Mouse (Mus musculus): ENCODE results near the gene Sept6.
"Not testable (repeated sequence)": the region's sequence is repeated elsewhere in the genome, so short reads cannot be mapped to it uniquely, and the experiment has no call there.

Sept6 gene

GRCm38 (mm10) chrX:36969501-36969900 is 22.1 kb downstream of the Sept6 start:
- DNase-seq: no peak

DNA sequence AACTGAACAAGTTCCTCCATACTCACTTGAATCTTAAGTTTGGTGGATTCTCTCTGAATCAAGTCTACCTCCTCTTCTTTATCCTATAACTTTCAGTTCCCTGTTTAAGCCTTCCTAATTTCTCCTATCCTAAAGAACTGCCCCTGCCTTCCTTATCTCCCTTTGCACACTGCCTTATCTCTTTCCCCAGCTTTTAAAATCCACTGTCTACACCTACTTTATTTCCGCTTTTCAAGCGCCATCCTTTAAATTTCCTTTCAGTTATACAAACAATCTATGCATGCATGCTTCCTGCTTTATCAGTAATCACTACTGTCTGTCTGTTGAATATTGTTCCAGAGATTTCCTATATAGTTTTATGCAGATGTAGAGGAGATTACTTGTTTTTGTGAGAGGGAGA is 34.9 kb downstream of the Sept6 start:
- DNase-seq: no peak

- no peak for DNase-seq
Measured at GRCm38 (mm10) chrX:36941106-36941505, 50.5 kb downstream of the Sept6 start.

DNA sequence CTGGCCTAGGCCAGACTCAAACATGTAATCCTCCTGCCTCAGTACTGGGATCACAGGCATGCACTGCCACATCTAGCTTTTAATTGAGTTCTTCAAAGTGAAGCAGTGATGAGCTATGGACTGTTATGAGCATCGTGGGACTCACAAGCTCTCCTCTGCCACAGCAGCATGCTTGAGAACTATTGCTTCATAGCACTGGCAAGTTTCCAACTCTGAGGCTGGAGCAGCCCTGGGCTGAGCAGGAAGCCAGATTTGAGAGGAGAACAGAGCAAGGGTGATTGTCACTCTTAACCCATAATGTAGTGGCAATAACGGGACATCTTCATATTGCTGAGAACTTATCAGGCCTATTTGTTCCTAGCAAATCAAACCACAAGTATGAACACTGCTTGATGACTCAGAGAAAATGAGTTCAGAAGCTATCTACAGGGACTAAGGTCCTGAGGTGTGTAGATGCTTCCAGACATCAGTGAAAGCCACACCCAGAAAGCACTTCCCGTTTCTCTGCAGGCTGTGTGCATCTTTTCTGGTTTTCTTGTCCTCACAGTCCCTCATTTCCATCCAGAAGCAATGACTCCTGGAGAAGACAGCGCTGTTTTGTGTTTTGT is 51.7 kb downstream of the Sept6 start:
- DNase-seq: peak; percentile 79

GRCm38 (mm10) chrX:36935326-36935966 is 56.1 kb downstream of the Sept6 start:
- no peak for DNase-seq

DNA sequence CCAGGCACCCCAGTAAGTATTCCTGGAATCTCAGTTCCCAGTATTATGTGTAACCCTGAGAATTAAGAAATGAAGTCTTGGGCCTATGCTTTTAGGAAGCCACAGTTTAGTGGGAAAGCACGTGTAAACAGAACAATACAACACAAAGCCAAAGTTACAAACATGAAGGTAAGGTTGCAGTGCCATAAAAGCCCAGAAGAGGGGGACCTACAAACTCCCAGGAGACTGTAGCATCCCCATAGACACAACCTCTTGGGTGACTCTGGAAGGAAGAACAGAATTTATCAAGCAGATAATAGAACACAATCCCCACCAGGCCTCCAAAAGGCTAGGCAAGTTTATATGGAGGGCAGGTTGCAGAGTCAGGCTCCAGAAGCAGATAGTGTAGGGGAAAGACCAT is 61.0 kb downstream of the Sept6 start:
- DNase-seq: peak; percentile 12

DNA sequence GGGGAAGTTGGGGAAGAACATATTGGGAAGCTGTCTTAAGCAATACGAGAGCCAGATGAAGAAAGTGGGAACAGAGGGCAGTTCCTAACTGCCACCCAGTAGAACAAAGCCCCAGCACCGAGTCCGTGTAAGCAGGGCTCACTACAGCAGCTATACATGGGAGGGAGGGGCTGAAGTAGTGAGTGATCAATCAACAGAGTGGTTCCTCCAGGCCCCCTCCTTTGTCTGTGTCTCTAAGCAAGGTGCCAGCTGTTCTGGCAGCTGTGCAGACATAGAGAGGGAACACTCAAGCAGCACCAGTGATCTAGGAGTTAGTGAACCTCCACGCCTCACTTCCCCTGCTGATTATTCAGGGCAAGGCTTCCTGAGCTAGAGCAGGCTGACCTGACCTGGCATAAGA is 61.9 kb downstream of the Sept6 start:
- no peak for DNase-seq

DNA sequence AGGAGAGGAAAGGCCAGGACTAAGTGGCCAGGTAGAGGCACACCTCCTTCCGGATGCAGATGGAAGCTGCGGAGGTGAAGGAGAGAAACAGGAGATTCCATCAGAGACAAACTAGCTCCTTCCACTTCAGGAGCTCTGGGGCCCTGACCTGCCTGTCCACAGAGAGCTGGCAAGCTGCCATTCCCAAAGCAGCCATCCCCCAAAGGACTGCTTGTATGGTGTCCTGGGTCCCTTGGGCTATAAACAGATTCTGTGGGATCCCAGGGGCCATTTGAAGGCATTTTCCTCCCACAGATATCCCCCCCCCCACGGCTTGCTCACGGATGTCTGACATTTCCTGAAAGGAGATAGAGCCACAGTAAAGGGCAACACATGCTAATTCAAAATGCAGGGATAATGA is 62.8 kb downstream of the Sept6 start:
- DNase-seq: no peak

- no peak for DNase-seq
Measured at GRCm38 (mm10) chrX:36921346-36921745, 70.2 kb downstream of the Sept6 start.

DNA sequence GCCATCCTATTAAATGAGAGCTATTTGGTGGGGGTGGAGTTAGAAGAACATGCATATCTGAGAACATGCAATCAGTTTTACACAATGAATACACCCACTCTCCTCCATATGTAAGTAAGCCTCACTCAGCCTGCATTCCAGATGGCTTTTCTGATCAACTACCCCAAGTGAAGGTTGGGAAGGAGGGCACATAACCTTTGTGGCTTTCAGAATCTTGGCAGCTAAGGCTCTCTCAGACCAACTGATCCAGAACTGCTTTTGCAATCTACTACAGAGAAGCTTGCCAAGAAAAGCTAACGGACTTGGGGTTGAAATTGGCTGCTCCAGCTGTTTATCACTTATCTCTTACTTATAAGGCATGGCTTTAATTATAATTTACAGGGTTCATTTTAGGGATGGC is 73.8 kb downstream of the Sept6 start:
- no peak for DNase-seq

- DNase-seq: peak; percentile 55
Measured at GRCm38 (mm10) chrX:36911343-36911742, 80.3 kb downstream of the Sept6 start.

DNA sequence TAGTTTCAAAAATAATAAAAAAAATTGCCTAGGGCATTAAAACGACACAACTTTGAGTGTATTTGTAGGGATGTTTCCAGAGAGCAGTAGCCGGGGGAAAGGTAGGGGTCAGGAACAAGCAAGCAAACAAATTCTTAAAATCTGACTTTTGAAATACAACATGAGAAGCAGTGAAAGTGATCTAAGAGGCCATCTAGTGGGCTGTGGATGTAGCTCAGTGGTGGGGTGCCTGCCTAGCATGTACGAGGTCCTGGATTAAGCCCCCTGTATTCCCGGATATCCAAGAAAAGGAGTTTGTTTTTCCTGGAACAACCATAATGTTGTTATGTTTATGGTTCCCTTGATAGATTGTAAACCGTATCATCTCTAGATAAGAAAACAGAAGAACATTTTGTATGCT is 85.1 kb downstream of the Sept6 start:
- DNase-seq: peak; percentile 28

GRCm38 (mm10) chrX:36903115-36903768 is 88.4 kb downstream of the Sept6 start:
- DNase-seq: peak; percentile 95

DNA sequence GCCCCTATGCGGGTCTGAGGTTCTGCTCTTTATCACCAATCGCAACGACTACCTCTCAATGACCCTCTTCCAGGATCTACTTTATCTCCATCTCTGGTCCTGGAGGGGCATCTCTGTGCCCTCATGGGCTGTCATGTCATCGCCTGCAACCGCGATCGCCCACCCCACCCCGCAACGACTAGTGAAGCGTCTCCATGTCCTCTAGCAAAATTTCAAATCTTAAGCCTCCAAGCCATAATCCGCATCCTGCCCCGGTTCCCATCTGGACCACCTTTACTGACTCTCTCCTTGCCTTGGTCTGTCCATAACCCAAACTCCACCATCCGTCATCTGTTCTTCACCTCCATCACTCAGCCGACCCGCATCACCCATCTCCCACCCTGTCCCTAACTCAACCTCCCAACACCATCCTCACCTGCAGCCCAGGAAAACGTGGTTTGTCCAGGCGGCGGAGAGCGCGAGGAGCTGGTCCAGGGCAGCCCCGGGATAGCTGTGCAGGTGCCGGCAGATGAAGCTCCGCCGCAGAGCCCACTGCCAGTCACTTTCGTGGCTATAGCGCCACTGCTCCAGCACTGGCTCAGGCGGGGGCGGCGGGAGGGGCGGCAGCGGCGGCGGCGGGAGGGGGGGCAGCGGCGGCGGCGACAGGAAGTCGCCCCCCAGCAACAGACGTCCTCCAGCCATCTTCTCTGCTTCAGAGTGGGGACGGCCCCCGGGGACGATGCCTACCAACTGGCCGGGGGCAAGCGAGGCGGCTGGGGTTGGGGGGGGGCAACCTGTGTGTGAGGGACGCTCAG is 89.1 kb downstream of the Sept6 start, which contains the start of gene Nkrf:
Nkrf (minus strand) TSS at position 579 of the 794 bp plus-strand sequence.
- DNase-seq: peak; percentile 14

- DNase-seq: no peak
Measured at GRCm38 (mm10) chrX:36901655-36902054, 89.9 kb downstream of the Sept6 start.

DNA sequence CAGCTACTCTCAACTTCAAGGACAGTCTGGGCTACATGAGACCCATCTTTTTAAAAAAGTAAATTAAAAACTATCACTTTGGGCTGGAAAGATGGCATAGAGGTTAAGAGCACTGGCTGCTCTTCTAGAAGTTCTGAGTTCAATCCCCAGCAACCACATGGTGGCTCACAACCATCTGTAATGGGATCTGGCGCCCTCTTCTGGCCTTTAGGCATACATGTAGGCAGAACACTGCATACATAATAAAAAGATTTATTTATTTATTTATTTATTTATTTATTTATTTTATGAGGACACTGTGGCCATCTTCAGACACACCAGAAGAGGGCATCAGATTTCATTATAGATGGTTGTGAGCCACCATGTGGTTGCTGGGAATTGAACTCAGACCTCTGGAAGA is 92.7 kb downstream of the Sept6 start:
- DNase-seq: not testable (repeated sequence)

DNA sequence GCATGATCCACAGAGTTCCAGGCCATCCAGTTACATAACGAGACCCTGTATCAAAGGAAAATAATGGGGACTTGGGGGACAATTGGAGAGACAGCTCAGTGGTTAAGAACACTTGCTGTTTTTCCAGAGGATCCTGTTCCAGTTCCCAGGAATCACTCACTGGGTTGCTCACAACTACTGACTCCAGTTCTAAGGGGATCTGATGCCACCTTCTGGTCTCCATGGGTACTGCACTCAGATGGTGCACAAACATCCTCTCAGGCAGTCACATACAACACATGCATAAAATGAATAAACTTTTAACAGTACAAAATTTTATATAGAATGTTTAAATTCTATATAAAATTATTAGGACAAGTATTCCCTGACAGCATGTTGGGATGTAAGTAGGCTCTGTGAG is 106.9 kb downstream of the Sept6 start:
- peak; percentile 20 for DNase-seq

DNA sequence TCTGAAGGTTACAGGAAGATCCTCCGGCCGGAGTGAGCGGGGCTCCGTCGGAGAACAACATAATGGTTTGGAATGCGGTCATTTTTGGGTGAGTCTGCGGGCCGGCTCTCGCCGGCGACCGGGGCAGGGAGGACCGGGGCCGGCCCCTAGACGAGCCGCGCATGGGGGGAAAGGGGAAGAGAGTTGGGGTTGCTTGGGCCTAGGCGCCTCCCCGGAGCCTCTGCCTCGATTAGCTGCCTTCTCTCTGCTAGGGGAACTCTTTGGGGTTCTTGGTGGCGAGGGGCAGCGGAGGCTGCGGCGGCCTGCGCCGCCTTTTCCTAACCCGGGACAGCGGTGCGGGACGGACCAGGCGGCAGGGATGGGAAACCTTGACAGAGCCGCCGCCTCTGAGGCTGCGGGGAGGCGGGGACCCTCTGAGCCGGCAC is 116.9 kb downstream of the Sept6 start:
- DNase-seq: no peak

GRCm38 (mm10) chrX:36874178-36874696 is 117.4 kb downstream of the Sept6 start:
- DNase-seq: peak; percentile 92

DNA sequence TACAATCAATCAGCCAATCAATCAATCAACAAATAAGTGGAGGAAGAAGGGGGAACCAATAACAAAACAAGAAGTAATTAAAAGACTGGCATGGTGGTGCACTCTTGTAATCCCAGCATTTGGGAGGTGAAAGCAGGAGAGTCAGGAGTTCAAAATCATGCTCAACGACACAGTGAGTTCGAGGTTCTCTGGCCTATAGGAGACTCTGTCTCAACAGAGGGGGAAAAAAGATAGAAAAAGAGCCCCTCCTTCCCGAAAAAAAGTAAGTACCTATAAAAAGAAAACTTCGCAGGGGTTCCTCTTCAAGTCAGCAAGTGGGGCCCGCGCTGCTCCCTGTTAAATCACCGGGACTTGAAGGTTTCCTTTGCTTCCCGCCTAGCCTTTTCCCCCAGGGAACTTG is 117.8 kb downstream of the Sept6 start, which contains the start of the genes Ube2a and C330007P06Rik:
Ube2a (plus strand) TSS at position 136 of the 400 bp plus-strand sequence.
C330007P06Rik (minus strand) TSS at position 347 of the 400 bp plus-strand sequence.
- no peak for DNase-seq

- DNase-seq: no peak
Measured at GRCm38 (mm10) chrX:36870372-36870771, 121.2 kb downstream of the Sept6 start.

GRCm38 (mm10) chrX:36864609-36865328 is 126.8 kb downstream of the Sept6 start:
- no peak for DNase-seq
